Mouse (Mus musculus): ENCODE results near the gene Gadd45gip1. TPM values are rescaled to one million over a fixed set of nuclear protein-coding genes. Genes with fewer than 3 reads are reported as not detected.

Gadd45gip1 gene
- polyA plus RNA-seq, 1 experiment from 2014 or later = 37.4 TPM

GRCm38 (mm10) chr8:84877297-84878035 lies 46.1 kb downstream of the Gadd45gip1 start:
- WGBS = 77% methylated on average over 3 of the region's 3 CpGs
- H3K27me3 ChIP-seq (ENCODE audit: control insufficient read depth, insufficient read depth, low read depth, low read length) = peaks cover 3% of the 10 kb centered on the region; the same call in 1 of the 2 replicates
- no peaks in the 10 kb centered on the region for H3K36me3 ChIP-seq (ENCODE audit: control insufficient read depth, insufficient read depth, low read length)
- H3K4me2 ChIP-seq (ENCODE audit: low read length) = no peak overlapping the region
- no peak for ATAC-seq
- H3K9ac ChIP-seq (ENCODE audit: low read depth, low read length) = no peak overlapping the region
- H3K9me3 ChIP-seq (replicated peaks; ENCODE audit: control insufficient read depth, low read length, poor library complexity, severe bottlenecking) = no peaks in the 10 kb centered on the region
- H3K4me1 ChIP-seq (ENCODE audit: control insufficient read depth, insufficient read depth, low read length) = peaks cover 4% of the 10 kb centered on the region; the same call in 1 of the 2 replicates
- no peak overlapping the region for H3K27ac ChIP-seq (ENCODE audit: low read length)
- H3K4me3 ChIP-seq (ENCODE audit: low read depth, low read length) = no peak overlapping the region

GRCm38 (mm10) chr8:84878915-84879314 lies 47.6 kb downstream of the Gadd45gip1 start:
- no peak for ATAC-seq

GRCm38 (mm10) chr8:84884728-84885127 lies 53.4 kb downstream of the Gadd45gip1 start:
- Histone ChIP-seq H3K9ac (ENCODE audit: low read depth, low read length) (no peak overlapping the region), H3K9me3 (replicated peaks; ENCODE audit: control insufficient read depth, low read length, poor library complexity, severe bottlenecking) (no peaks in the 10 kb centered on the region), H3K4me3 (ENCODE audit: low read depth, low read length) (no peak overlapping the region), H3K4me2 (ENCODE audit: low read length) (no peak overlapping the region), H3K4me1 (ENCODE audit: control insufficient read depth, insufficient read depth, low read length) (no peaks in the 10 kb centered on the region), H3K27ac (ENCODE audit: low read length) (no peak overlapping the region), H3K27me3 (ENCODE audit: control insufficient read depth, insufficient read depth, low read depth, low read length) (no peaks in the 10 kb centered on the region), H3K36me3 (ENCODE audit: control insufficient read depth, insufficient read depth, low read length) (peaks cover 20% of the 10 kb centered on the region)
- no peak for ATAC-seq
- 88% methylated on average over 4 of the region's 4 CpGs for WGBS

More at GRCm38 (mm10) chr8:84878915-84879314, 47.6 kb downstream of the Gadd45gip1 start:
- no peak overlapping the region for H3K9ac ChIP-seq (ENCODE audit: low read depth, low read length)
- no peak overlapping the region for H3K4me3 ChIP-seq (ENCODE audit: low read depth, low read length)
- H3K4me2 ChIP-seq (ENCODE audit: low read length) = no peak overlapping the region
- no peaks in the 10 kb centered on the region for H3K36me3 ChIP-seq (ENCODE audit: control insufficient read depth, insufficient read depth, low read length)
- no peak overlapping the region for H3K27ac ChIP-seq (ENCODE audit: low read length)
- H3K27me3 ChIP-seq (ENCODE audit: control insufficient read depth, insufficient read depth, low read depth, low read length) = no peaks in the 10 kb centered on the region
- H3K9me3 ChIP-seq (replicated peaks; ENCODE audit: control insufficient read depth, low read length, poor library complexity, severe bottlenecking) = no peaks in the 10 kb centered on the region
- WGBS = 84% methylated on average over 1 of the region's 1 CpGs
- no peaks in the 10 kb centered on the region for H3K4me1 ChIP-seq (ENCODE audit: control insufficient read depth, insufficient read depth, low read length)

Small RNA genes within 50 kb of the gene (microRNA-seq; reads per million reads assigned to microRNA genes)
- 2.4 reads per million, percentile 10 among the genes with 10 or more reads in this experiment for gene Mir7069

Other genes with a start within 250 kb of the Gadd45gip1 start
- 13.0 and 16.3 TPM in 2 replicates for gene Ier2, start 168.7 kb upstream of the Gadd45gip1 start, polyA plus RNA-seq (2015; fragmentation: Nextera tagmentation; extraction: Ambion mirVana)
- gene Trmt1, start 145.2 kb upstream of the Gadd45gip1 start, polyA plus RNA-seq (2015; fragmentation: Nextera tagmentation; extraction: Ambion mirVana) = 59.0 and 68.1 TPM in 2 replicates
- gene Nacc1, start 143.7 kb upstream of the Gadd45gip1 start, polyA plus RNA-seq (2015; fragmentation: Nextera tagmentation; extraction: Ambion mirVana) = 13.0 and 14.2 TPM in 2 replicates
- 2.2 and 3.1 TPM in 2 replicates for gene Lyl1, start 130.1 kb upstream of the Gadd45gip1 start, polyA plus RNA-seq (2015; fragmentation: Nextera tagmentation; extraction: Ambion mirVana)
- gene G430095P16Rik, start 108.5 kb upstream of the Gadd45gip1 start, polyA plus RNA-seq (2015; fragmentation: Nextera tagmentation; extraction: Ambion mirVana) = 0.80 and 1.1 TPM in 2 replicates
- gene Nfix, start 31.2 kb upstream of the Gadd45gip1 start, polyA plus RNA-seq (2015; fragmentation: Nextera tagmentation; extraction: Ambion mirVana) = 44.1 and 55.4 TPM in 2 replicates
- 11.7 and 12.4 TPM in 2 replicates for gene Dand5, start 8.7 kb upstream of the Gadd45gip1 start, polyA plus RNA-seq (2015; fragmentation: Nextera tagmentation; extraction: Ambion mirVana)
- gene Rad23a, start 9.1 kb downstream of the Gadd45gip1 start, polyA plus RNA-seq (2015; fragmentation: Nextera tagmentation; extraction: Ambion mirVana) = 80.7 and 85.6 TPM in 2 replicates
- 662 and 691 TPM in 2 replicates for gene Calr, start 15.4 kb downstream of the Gadd45gip1 start, polyA plus RNA-seq (2015; fragmentation: Nextera tagmentation; extraction: Ambion mirVana)
- gene Farsa, start 25.5 kb downstream of the Gadd45gip1 start, polyA plus RNA-seq (2015; fragmentation: Nextera tagmentation; extraction: Ambion mirVana) = 108 and 113 TPM in 2 replicates
- gene Syce2, start 40.6 kb downstream of the Gadd45gip1 start, polyA plus RNA-seq (2015; fragmentation: Nextera tagmentation; extraction: Ambion mirVana) = 27.7 and 33.2 TPM in 2 replicates
- 33.4 and 36.9 TPM in 2 replicates for gene Gcdh, start 62.4 kb downstream of the Gadd45gip1 start, polyA plus RNA-seq (2015; fragmentation: Nextera tagmentation; extraction: Ambion mirVana)
- 0.28 and 0.98 TPM in 2 replicates for gene Klf1, start 70.4 kb downstream of the Gadd45gip1 start, polyA plus RNA-seq (2015; fragmentation: Nextera tagmentation; extraction: Ambion mirVana)
- 5.0 and 6.1 TPM in 2 replicates for gene Dnase2a, start 77.0 kb downstream of the Gadd45gip1 start, polyA plus RNA-seq (2015; fragmentation: Nextera tagmentation; extraction: Ambion mirVana)
- 85.7 and 86.1 TPM in 2 replicates for gene Mast1, start 105.8 kb downstream of the Gadd45gip1 start, polyA plus RNA-seq (2015; fragmentation: Nextera tagmentation; extraction: Ambion mirVana)
- gene Rtbdn, start 115.5 kb downstream of the Gadd45gip1 start, polyA plus RNA-seq (2015; fragmentation: Nextera tagmentation; extraction: Ambion mirVana) = 2.8 and 3.3 TPM in 2 replicates
- not detected in 2 replicates for gene Gm49661, start 137.9 kb downstream of the Gadd45gip1 start, polyA plus RNA-seq (2015; fragmentation: Nextera tagmentation; extraction: Ambion mirVana)
- gene Prdx2, start 138.1 kb downstream of the Gadd45gip1 start, polyA plus RNA-seq (2015; fragmentation: Nextera tagmentation; extraction: Ambion mirVana) = 1,134 and 1,161 TPM in 2 replicates
- gene Rnaseh2a, start 138.2 kb downstream of the Gadd45gip1 start, polyA plus RNA-seq (2015; fragmentation: Nextera tagmentation; extraction: Ambion mirVana) = 47.9 and 51.3 TPM in 2 replicates
- 5.3 TPM in 2 replicates for gene Junb, start 147.2 kb downstream of the Gadd45gip1 start, polyA plus RNA-seq (2015; fragmentation: Nextera tagmentation; extraction: Ambion mirVana)
- gene Hook2, start 159.1 kb downstream of the Gadd45gip1 start, polyA plus RNA-seq (2015; fragmentation: Nextera tagmentation; extraction: Ambion mirVana) = 39.3 and 43.8 TPM in 2 replicates
- not detected in 2 replicates for gene Best2, start 183.0 kb downstream of the Gadd45gip1 start, polyA plus RNA-seq (2015; fragmentation: Nextera tagmentation; extraction: Ambion mirVana)
- gene Asna1, start 193.8 kb downstream of the Gadd45gip1 start, polyA plus RNA-seq (2015; fragmentation: Nextera tagmentation; extraction: Ambion mirVana) = 148 and 149 TPM in 2 replicates
- gene Trir, start 195.3 kb downstream of the Gadd45gip1 start, polyA plus RNA-seq (2015; fragmentation: Nextera tagmentation; extraction: Ambion mirVana) = 114 and 120 TPM in 2 replicates
- 65.1 and 73.5 TPM in 2 replicates for gene Tnpo2, start 205.4 kb downstream of the Gadd45gip1 start, polyA plus RNA-seq (2015; fragmentation: Nextera tagmentation; extraction: Ambion mirVana)
- gene Fbxw9, start 228.5 kb downstream of the Gadd45gip1 start, polyA plus RNA-seq (2015; fragmentation: Nextera tagmentation; extraction: Ambion mirVana) = 79.5 and 93.5 TPM in 2 replicates
- gene Gm5741, start 236.5 kb downstream of the Gadd45gip1 start, polyA plus RNA-seq (2015; fragmentation: Nextera tagmentation; extraction: Ambion mirVana) = 1.7 and 3.3 TPM in 2 replicates
- gene Dhps, start 240.2 kb downstream of the Gadd45gip1 start, polyA plus RNA-seq (2015; fragmentation: Nextera tagmentation; extraction: Ambion mirVana) = 114 and 120 TPM in 2 replicates
- 129 and 133 TPM in 2 replicates for gene Wdr83os, start 249.2 kb downstream of the Gadd45gip1 start, polyA plus RNA-seq (2015; fragmentation: Nextera tagmentation; extraction: Ambion mirVana)
- gene Wdr83, start 249.8 kb downstream of the Gadd45gip1 start, polyA plus RNA-seq (2015; fragmentation: Nextera tagmentation; extraction: Ambion mirVana) = 57.5 and 57.9 TPM in 2 replicates